Mouse (Mus musculus) heart, embryonic 13.5 days (tissue): ENCODE measurements at regions not wholly inside any gene's neighbourhood (a gene's known extent, or its start where the extent isn't known, plus 50 kb on each side); places are given as distances from the start of the nearest gene placed in this dataset.

Experiments
- ATAC-seq: fragments of 200-750 bp; cut with Nextera tagmentation; 2 replicates; pipeline ENCODE4 v1.8.0; 2017; ENCODE audit warnings: moderate TSS enrichment; ENCODE audit not compliant: insufficient number of reproducible peaks, low FRiP score, low TSS enrichment; ENCODE audit errors: extremely low read depth
- H3K27ac ChIP-seq: fragments of 300-500 bp; sonication (generic); replicated peaks from 2 replicates; pipeline ENCODE4 v1.5.1; 2015; ENCODE audit warnings: moderate library complexity, mild to moderate bottlenecking, inconsistent platforms
- H3K27me3 ChIP-seq: fragments of 300-500 bp; sonication (generic); replicated peaks from 2 replicates; pipeline ENCODE4 v1.6.1; 2015; ENCODE audit warnings: mild to moderate bottlenecking, inconsistent platforms
- H3K36me3 ChIP-seq: fragments of 300-500 bp; sonication (generic); 2 replicates; pipeline ENCODE4 v1.6.1; 2015; ENCODE audit warnings: mild to moderate bottlenecking, inconsistent platforms
- H3K4me1 ChIP-seq: fragments of 300-500 bp; sonication (generic); 2 replicates; pipeline ENCODE4 v1.6.1; 2015; ENCODE audit warnings: inconsistent platforms
- H3K4me2 ChIP-seq: fragments of 300-500 bp; sonication (generic); 2 replicates; pipeline ENCODE4 v1.6.1; 2015; ENCODE audit warnings: inconsistent platforms, mild to moderate bottlenecking, moderate library complexity
- H3K4me3 ChIP-seq: fragments of 300-500 bp; sonication (generic); 2 replicates; pipeline ENCODE4 v1.5.1; 2015; ENCODE audit warnings: moderate library complexity, mild to moderate bottlenecking, inconsistent platforms
- H3K9ac ChIP-seq: fragments of 300-500 bp; sonication (generic); 2 replicates; pipeline ENCODE4 v1.6.1; 2015; ENCODE audit warnings: inconsistent platforms, mild to moderate bottlenecking, moderate library complexity
- H3K9me3 ChIP-seq: fragments of 300-500 bp; sonication (generic); 2 replicates; pipeline ENCODE4 v1.6.1; 2016; ENCODE audit warnings: inconsistent platforms
- WGBS: fragments of 180-500 bp; shearing (Covaris S2); methylation state at CpG from one replicate; pipeline ENCODE4 v1.1.7; 2015; ENCODE audit warnings: mixed read lengths; 5-methylcytosine and 5-hydroxymethylcytosine counted together

GRCm38 (mm10) chr2:138123331-138123730 is 133.0 kb upstream of the Btbd3 start:
- Histone ChIP-seq H3K9me3 (peaks cover 2% of the 10 kb centered on the region; the same call in 1 of the 2 replicates), H3K4me2 (no peak overlapping the region), H3K4me3 (no peak overlapping the region), H3K27me3 (no peaks in the 10 kb centered on the region), H3K4me1 (no peaks in the 10 kb centered on the region), H3K27ac (no peak overlapping the region), H3K36me3 (no peaks in the 10 kb centered on the region), H3K9ac (no peak overlapping the region)
- 59% methylated on average over 5 of the region's 5 CpGs for WGBS
- no peak for ATAC-seq

- H3K4me1 ChIP-seq: no peaks in the 10 kb centered on the region
- WGBS: 61% methylated on average over 1 of the region's 1 CpGs
- no peaks in the 10 kb centered on the region for H3K27me3 ChIP-seq
- no peak overlapping the region for H3K27ac ChIP-seq
- ATAC-seq: no peak
- H3K9me3 ChIP-seq: peaks cover 5% of the 10 kb centered on the region; the same call in 1 of the 2 replicates
- no peaks in the 10 kb centered on the region for H3K36me3 ChIP-seq
- H3K9ac ChIP-seq: no peak overlapping the region
- no peak overlapping the region for H3K4me2 ChIP-seq
- no peak overlapping the region for H3K4me3 ChIP-seq
These were observed 135.5 kb upstream of the Btbd3 start for GRCm38 (mm10) chr2:138120868-138121267.

GRCm38 (mm10) chr2:138120131-138120530 is 136.2 kb upstream of the Btbd3 start:
- H3K9ac ChIP-seq: no peak overlapping the region
- no peak overlapping the region for H3K4me2 ChIP-seq
- ATAC-seq: no peak
- no peaks in the 10 kb centered on the region for H3K36me3 ChIP-seq
- H3K27me3 ChIP-seq: no peaks in the 10 kb centered on the region
- no peaks in the 10 kb centered on the region for H3K4me1 ChIP-seq
- no peak overlapping the region for H3K27ac ChIP-seq
- H3K4me3 ChIP-seq: no peak overlapping the region
- H3K9me3 ChIP-seq: peaks cover 5% of the 10 kb centered on the region; the same call in 1 of the 2 replicates
- WGBS: 68% methylated on average over 2 of the region's 2 CpGs

GRCm38 (mm10) chr2:138099777-138100176 is 156.6 kb upstream of the Btbd3 start:
- ATAC-seq: no peak
- Histone ChIP-seq H3K4me2 (no peak overlapping the region), H3K9me3 (no peaks in the 10 kb centered on the region), H3K4me3 (no peak overlapping the region), H3K36me3 (no peaks in the 10 kb centered on the region), H3K27me3 (no peaks in the 10 kb centered on the region), H3K4me1 (no peaks in the 10 kb centered on the region), H3K27ac (no peak overlapping the region), H3K9ac (no peak overlapping the region)
- WGBS: 83% methylated on average over 2 of the region's 2 CpGs

GRCm38 (mm10) chr2:138085390-138085789 is 171.0 kb upstream of the Btbd3 start:
- no peaks in the 10 kb centered on the region for H3K36me3 ChIP-seq
- no peaks in the 10 kb centered on the region for H3K4me1 ChIP-seq
- H3K27me3 ChIP-seq: no peaks in the 10 kb centered on the region
- H3K4me3 ChIP-seq: no peak overlapping the region
- no peak overlapping the region for H3K9ac ChIP-seq
- ATAC-seq: no peak
- H3K9me3 ChIP-seq: no peaks in the 10 kb centered on the region
- H3K4me2 ChIP-seq: no peak overlapping the region
- H3K27ac ChIP-seq: no peak overlapping the region
- WGBS: 62% methylated on average over 6 of the region's 6 CpGs

- no peaks in the 10 kb centered on the region for H3K4me1 ChIP-seq
- 68% methylated on average over 6 of the region's 6 CpGs for WGBS
- H3K4me2 ChIP-seq: no peak overlapping the region
- H3K27ac ChIP-seq: no peak overlapping the region
- no peak overlapping the region for H3K9ac ChIP-seq
- no peaks in the 10 kb centered on the region for H3K36me3 ChIP-seq
- H3K9me3 ChIP-seq: no peaks in the 10 kb centered on the region
- no peak overlapping the region for H3K4me3 ChIP-seq
- no peak for ATAC-seq
- H3K27me3 ChIP-seq: no peaks in the 10 kb centered on the region
These were observed 171.6 kb upstream of the Btbd3 start for GRCm38 (mm10) chr2:138084564-138085283.

GRCm38 (mm10) chr2:138074020-138074613 is 182.2 kb upstream of the Btbd3 start:
- H3K4me2 ChIP-seq: no peak overlapping the region
- 84% methylated on average over 6 of the region's 6 CpGs for WGBS
- H3K4me3 ChIP-seq: no peak overlapping the region
- H3K27ac ChIP-seq: no peak overlapping the region
- no peak overlapping the region for H3K9ac ChIP-seq
- no peaks in the 10 kb centered on the region for H3K4me1 ChIP-seq
- no peaks in the 10 kb centered on the region for H3K36me3 ChIP-seq
- H3K27me3 ChIP-seq: no peaks in the 10 kb centered on the region
- no peak for ATAC-seq
- no peaks in the 10 kb centered on the region for H3K9me3 ChIP-seq

- H3K4me2 ChIP-seq: no peak overlapping the region
- 44% methylated on average over 6 of the region's 6 CpGs for WGBS
These were observed 184.1 kb upstream of the Btbd3 start for GRCm38 (mm10) chr2:138072165-138072728.

GRCm38 (mm10) chr2:138053081-138053480 is 203.3 kb upstream of the Btbd3 start:
- 62% methylated on average over 4 of the region's 4 CpGs for WGBS
- no peaks in the 10 kb centered on the region for H3K36me3 ChIP-seq

More at GRCm38 (mm10) chr2:138072165-138072728, 184.1 kb upstream of the Btbd3 start:
- Histone ChIP-seq H3K36me3 (no peaks in the 10 kb centered on the region), H3K27me3 (no peaks in the 10 kb centered on the region), H3K9ac (no peak overlapping the region), H3K4me3 (no peak overlapping the region), H3K9me3 (no peaks in the 10 kb centered on the region), H3K27ac (no peak overlapping the region), H3K4me1 (no peaks in the 10 kb centered on the region)
- ATAC-seq: no peak

GRCm38 (mm10) chr2:138048341-138048740 is 208.0 kb upstream of the Btbd3 start:
- Histone ChIP-seq H3K36me3 (no peaks in the 10 kb centered on the region), H3K27me3 (no peaks in the 10 kb centered on the region), H3K27ac (no peak overlapping the region), H3K9ac (no peak overlapping the region), H3K4me3 (no peak overlapping the region), H3K4me2 (no peak overlapping the region), H3K4me1 (peaks cover 8% of the 10 kb centered on the region), H3K9me3 (no peaks in the 10 kb centered on the region)
- 71% methylated on average over 5 of the region's 5 CpGs for WGBS
- no peak for ATAC-seq

More at GRCm38 (mm10) chr2:138053081-138053480, 203.3 kb upstream of the Btbd3 start:
- Histone ChIP-seq H3K4me2 (no peak overlapping the region), H3K9me3 (no peaks in the 10 kb centered on the region), H3K9ac (no peak overlapping the region), H3K27ac (no peak overlapping the region), H3K4me3 (no peak overlapping the region), H3K27me3 (no peaks in the 10 kb centered on the region), H3K4me1 (no peaks in the 10 kb centered on the region)
- ATAC-seq: no peak

- Histone ChIP-seq H3K9ac (no peak overlapping the region), H3K9me3 (no peaks in the 10 kb centered on the region), H3K36me3 (no peaks in the 10 kb centered on the region), H3K27me3 (no peaks in the 10 kb centered on the region), H3K27ac (no peak overlapping the region), H3K4me2 (peak overlapping the region; percentile 10; the same call in 1 of the 2 replicates), H3K4me3 (no peak overlapping the region), H3K4me1 (peaks cover 8% of the 10 kb centered on the region)
- 35% methylated on average over 11 of the region's 11 CpGs for WGBS
- ATAC-seq: no peak
These were observed 208.6 kb upstream of the Btbd3 start for GRCm38 (mm10) chr2:138047781-138048201.
